Mouse (Mus musculus) left cerebral cortex, adult 8-10 months (tissue): Measurements from ENCODE around the gene Ptgis. TPM values are rescaled to one million over a fixed set of nuclear protein-coding genes. Genes with fewer than 3 reads are reported as not detected.

Experiments
- DNase-seq, 2 experiments: peaks; one replicate each; pipeline ENCODE4 v3.0.0; 2022; ENCODE audit warnings: low spot score in 2 of 2
- total RNA-seq, 4 experiments: library from RNA; stranded (reverse); gene quantifications; 2 replicates each; pipeline ENCODE4 v1.2.4; 2022

Ptgis gene
- 1 to 10 TPM; 1.3 to 2.6 (median 2.1) TPM for total RNA-seq

GRCm38 (mm10) chr2:167240008-167240964, at the start of gene Ptgis:
TSS of gene Ptgis (minus strand) at chr2:167240604.
- no peak for DNase-seq

DNA sequence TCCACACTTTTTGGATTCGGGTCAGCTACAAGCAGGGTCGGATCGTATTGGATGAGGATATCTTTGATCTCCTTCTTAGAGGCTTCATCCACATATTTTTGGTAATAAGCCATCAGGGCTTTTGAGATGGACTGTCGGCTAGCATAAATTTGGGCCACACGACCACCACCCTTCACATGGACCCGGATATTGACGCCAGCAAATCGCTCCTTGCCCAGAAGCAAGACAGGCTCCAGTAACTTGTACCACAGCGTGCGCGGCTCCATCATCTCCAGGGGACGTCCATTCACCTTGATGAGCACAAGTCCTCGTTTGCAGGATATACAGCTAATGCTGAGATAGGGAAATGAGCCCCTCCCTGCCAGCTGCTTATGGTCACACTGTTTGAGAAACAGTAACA, 41.1 kb upstream of the Ptgis start:
- peak in 1 of 2 experiments; percentile 7 for DNase-seq

GRCm38 (mm10) chr2:167280986-167281310, 40.5 kb upstream of the Ptgis start:
- no peak for DNase-seq

GRCm38 (mm10) chr2:167280090-167280985, 39.9 kb upstream of the Ptgis start:
- DNase-seq, result peak; percentile 50 to 84

GRCm38 (mm10) chr2:167278751-167279526, 38.5 kb upstream of the Ptgis start:
- peak in 1 of 2 experiments; percentile 6 for DNase-seq

DNA sequence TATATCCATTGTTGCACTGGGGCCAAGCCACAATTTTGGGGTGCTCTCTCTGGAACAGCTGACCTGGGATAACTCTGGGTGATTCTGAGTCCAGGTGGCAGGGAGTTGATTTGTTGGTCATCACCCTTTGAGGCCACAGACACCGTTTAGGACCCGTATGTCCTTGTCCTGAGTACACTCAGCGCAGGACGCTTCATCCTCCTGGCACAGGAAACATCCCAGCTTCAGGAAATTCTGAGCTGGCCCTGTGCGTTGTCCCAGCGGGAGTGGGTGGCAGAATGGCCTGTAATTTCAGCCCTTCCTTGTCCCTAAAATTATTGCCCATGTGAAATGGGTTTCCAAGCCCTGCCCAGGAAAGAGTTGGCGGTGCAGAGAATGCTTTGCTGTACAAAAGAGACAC, 37.6 kb upstream of the Ptgis start:
- no peak for DNase-seq

GRCm38 (mm10) chr2:167277026-167277425, 36.6 kb upstream of the Ptgis start:
- DNase-seq, result peak in 1 of 2 experiments; percentile 2

DNA sequence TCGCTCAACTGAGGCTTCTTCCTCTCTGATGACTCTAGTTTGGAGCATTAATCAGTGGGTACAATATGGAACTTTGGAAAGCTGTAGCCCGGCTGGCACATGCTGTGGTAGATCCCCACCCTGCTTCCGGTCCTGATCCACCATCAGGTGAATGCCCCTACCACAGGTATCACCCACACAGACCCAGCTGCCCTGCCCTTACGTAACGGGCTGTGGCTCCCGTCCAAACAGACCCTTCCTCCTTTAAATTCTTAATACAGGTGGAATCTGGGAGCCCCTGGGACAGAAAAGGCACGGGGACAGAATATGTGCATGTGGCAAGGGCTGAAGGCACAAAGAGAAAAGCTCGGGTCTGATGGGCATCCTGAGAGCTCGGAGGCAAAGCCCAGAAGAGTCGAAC, 35.5 kb upstream of the Ptgis start:
- DNase-seq, result peak in 1 of 2 experiments; percentile 2

DNA sequence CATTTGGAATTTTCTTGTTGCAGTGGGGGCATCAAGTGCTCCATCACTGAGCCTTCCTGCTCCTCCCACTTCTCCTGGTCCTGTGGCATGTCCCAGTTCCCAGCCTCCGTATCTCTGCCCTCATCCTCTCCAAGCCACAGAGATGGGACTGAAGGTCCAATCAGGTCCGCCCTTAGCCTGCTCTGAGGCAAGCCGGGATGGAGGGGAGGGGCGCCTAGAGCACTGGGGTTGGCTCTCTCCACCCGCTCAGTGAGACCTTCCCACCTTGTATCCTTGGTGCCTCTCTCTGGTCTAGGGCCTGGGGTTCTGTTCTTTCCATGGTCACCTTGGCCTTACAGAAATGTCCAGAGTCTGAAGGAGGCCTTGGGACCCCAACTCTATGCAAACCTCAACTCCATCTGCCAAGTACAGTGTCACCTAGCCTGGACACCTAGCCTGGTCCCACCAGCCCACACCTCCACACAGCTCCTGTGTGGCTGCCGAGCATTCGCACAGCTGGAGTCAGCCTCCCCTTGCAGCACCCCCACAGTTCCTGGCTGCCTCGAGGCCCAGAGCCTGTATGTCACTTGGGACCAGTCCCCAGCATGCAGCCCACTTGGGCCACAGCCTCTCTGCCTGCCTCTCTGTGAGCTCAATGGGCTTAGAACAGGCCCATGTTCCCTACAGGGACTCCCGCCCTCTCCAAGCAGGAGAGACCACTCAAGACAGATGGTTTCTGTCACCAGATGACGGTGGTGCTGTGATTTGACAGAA, 34.5 kb upstream of the Ptgis start:
- DNase-seq, result peak in 1 of 2 experiments; percentile 2

DNA sequence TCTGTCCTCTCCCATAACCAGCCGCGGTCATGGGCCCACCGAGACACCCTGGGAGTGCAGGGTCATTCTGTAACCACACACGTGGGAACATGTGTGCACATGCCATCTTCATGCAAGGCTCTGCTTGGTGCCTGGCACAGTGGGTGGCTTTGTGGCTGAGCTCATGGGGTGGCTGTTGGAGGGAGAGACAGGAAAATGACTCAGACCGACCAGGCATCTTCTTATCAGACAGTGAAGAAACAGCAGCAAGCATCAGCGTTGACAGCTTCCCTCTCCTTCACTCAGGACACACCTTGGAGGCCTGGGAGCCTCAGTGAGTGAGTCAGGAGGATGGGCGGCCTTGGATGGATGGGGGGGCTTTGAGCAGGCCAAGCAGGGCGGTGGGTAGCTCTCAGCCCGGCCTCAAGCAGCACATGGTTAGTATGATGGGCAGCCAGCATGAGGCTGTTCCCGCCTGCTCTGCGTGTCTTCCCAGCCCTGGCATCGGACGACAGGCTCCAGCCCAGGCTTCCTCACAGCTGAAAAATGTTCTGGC, 32.9 kb upstream of the Ptgis start:
- peak in 1 of 2 experiments; percentile 1 for DNase-seq

- DNase-seq, result peak in 1 of 2 experiments; percentile 1
These were observed 32.3 kb upstream of the Ptgis start for GRCm38 (mm10) chr2:167272706-167273105.

GRCm38 (mm10) chr2:167271121-167271521, 30.7 kb upstream of the Ptgis start:
- no peak for DNase-seq

DNA sequence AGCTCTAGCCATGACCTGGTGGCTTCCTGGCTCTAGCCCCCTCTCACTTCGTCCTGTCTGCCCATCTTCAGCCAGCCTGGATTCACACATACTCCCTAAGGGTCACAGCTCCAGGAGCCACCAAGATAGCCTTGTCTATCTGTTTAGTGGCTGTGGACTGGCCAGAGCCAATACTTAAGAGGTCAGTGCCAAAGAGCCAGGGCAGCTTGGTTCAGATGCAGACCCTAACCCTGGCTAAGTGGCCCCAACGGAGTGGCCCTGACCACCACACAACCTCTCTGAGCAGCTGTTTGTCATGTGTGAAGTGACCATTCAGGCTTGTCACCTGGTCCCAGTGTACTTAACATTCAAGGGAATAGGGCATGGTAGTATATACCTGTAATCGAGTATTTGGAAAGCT, 30.1 kb upstream of the Ptgis start:
- DNase-seq, result peak in 1 of 2 experiments; percentile 2

- no peak for DNase-seq
These were observed 28.3 kb upstream of the Ptgis start for GRCm38 (mm10) chr2:167268721-167269120.

GRCm38 (mm10) chr2:167268411-167268690, 27.9 kb upstream of the Ptgis start:
- no peak for DNase-seq

DNA sequence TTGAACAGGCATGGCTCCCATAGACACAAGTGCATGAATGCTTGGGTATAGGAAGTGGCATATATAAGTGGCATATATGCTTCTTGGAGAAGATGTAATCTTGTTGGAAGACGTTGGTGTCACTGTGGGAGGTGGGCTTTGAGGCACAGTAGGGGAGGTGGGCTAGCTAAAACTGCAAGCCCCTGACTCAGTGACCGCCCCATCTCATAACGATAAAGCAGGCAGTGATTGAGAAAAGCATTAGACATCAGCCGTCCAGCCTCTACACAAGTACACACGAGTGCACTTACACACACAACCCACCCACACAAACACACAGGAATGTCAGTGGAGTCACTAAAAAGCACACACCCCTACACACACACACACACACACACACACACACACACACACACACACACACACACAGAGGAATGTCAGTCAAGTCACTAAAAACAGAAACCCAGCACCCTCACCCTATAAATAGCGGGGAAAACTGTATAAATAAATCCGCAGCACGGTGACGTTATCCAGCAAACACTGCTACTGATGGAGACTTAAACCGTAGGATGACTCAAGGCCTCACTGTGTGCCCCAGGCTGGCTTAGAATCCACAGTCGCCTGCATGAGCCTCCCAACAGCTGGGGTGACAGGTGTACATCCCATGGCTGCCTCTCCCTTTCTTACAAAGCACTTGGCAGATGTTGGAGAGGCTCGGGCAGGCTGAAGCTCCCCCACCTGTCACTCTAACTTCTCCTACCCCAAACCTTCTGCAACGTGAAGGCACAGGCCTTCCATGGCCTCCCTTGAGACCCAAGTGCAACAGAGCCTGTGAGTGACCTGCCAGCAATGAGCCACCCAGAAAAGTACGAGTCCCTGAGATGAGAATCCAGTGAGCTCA, 27.4 kb upstream of the Ptgis start:
- peak in 1 of 2 experiments; percentile 30 for DNase-seq

DNA sequence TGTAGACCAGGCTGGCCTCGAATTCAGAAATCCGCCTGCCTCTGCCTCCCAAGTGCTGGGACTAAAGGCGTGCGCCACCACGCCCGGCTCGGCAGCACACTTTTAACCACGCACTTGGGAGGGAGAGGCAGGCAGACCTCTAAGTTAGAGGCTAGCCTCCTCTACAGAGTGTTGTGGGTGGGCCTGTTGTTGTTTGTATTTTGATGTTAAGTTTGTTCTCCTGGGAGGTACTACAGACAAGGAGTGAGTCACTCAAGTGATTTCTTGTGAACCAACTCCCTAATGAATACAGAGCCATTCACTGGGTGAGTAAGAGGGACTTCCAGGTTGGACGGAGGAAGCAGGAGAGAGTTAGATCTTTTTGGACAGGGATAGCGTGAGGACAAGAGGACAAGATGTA, 25.8 kb upstream of the Ptgis start:
- DNase-seq, result no peak

DNA sequence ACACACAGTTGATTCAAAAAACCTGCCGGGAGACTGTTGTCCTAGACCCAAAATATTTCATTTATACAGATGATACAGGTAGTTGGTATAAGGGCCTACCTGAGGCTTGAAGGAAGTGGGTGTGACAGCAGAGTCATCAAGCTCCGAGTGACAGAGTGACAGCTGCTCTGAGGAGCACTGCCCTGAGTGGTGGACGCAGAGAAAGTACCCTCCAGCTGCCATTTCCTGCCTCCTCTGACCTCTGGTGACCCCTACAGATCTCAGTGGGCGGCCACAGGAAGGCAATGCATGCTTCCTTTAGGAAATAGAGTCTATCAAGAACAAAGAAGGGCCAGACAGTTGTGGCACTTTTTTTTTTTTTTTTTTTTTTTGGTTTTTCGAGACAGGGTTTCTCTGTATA, 25.4 kb upstream of the Ptgis start:
- peak in 1 of 2 experiments; percentile 2 for DNase-seq

GRCm38 (mm10) chr2:167265021-167265420, 24.6 kb upstream of the Ptgis start:
- DNase-seq, result peak in 1 of 2 experiments; percentile 5
